Mouse (Mus musculus): ENCODE data around the gene Eif4ebp2.

DNA sequence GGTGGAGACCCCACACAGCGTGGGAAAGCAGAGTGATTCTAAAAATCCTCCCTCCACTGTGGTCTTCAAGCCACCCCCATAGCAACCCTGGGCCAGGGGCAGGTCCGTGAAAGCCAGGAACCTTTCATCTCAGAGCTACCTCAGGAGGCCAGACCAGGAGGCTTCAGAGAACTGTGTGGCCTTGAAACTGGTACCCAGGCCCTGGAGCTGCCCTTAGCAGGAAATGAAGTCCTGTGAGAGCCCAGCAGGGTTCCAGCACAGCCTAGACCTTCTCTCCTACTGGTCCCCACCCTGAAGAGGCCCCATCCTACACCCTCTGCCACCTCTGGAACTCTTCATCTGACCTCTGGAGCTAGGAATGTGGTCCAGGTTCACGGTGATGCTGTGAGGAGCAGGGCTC is 54.3 kb downstream of the Eif4ebp2 start:
- TF ChIP-seq CTCF (IDR thresholded peaks at IDR 0.05; ENCODE audit: borderline replicate concordance, extremely low read depth, insufficient read depth, insufficient read length): no peak
- no peak for TF ChIP-seq POLR2A (IDR thresholded peaks at IDR 0.05; ENCODE audit: borderline replicate concordance, extremely low read depth, insufficient read depth, insufficient read length, poor library complexity, severe bottlenecking)
